Mouse (Mus musculus) c-Kit-positive CD71-positive TER-119-positive erythroid progenitor cells, embryonic 14.5 days (primary cell): ENCODE measurements around the gene Tomm6.
A peak's percentile ranks its signal among the peaks of the same experiment; 100 is the strongest.

Experiments used
- DNase-seq: peaks from one replicate; pipeline ENCODE4 v3.0.0-alpha.2; 2013; ENCODE audit warnings: low spot score

Gene Tomm6

DNA sequence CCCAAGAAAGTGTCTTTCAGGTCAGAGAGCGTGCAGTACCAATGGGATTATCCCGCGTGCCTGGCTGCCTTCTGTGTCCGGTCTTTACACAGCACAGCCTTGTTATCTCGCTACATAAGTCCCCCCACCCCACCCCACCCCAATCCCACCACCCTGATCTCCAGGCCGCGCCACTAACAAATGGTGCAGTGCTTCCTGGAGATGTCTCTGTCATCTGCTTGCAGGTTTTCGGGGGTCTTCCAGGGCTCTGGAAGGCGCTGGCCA is at the start of gene Tomm6:
Gene Tomm6, minus strand, starts transcription at position 43 of the 264 bp plus-strand sequence.
- DNase-seq, result no peak

GRCm38 (mm10) chr17:47737271-47738065 is 49.3 kb upstream of the Tomm6 start:
- peak; percentile 45 for DNase-seq

- DNase-seq, result peak; percentile 87
These were observed 48.7 kb upstream of the Tomm6 start, which contains the start of gene Tfeb for GRCm38 (mm10) chr17:47736856-47737255. Gene Tfeb (plus strand): TSS chr17:47737030.

DNA sequence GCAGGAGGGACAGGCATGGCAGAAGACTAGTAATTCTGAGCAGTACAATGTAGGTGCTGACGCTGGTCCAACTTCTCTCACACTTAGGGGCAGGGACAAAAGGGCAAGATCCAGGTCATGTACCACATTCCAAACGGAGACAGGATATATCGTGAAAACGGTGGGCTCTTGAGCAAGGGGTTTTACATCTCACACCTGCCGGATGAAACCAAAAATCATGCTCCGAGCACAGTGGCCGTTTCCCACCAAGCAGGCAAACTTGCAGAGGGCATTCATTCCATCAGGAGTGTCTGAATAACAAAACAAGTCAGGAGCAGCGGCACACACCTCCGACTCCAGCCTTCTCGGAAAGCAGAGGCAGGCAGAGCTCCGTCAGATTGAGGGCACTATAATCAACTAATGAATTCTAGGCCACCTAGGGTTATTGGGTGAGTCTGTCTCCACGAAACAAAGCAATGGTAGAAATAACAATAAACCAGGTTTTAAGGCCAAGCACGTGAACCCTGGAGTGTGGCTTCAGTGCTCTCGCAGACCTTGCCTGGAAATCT is 47.4 kb upstream of the Tomm6 start:
- DNase-seq, result no peak

DNA sequence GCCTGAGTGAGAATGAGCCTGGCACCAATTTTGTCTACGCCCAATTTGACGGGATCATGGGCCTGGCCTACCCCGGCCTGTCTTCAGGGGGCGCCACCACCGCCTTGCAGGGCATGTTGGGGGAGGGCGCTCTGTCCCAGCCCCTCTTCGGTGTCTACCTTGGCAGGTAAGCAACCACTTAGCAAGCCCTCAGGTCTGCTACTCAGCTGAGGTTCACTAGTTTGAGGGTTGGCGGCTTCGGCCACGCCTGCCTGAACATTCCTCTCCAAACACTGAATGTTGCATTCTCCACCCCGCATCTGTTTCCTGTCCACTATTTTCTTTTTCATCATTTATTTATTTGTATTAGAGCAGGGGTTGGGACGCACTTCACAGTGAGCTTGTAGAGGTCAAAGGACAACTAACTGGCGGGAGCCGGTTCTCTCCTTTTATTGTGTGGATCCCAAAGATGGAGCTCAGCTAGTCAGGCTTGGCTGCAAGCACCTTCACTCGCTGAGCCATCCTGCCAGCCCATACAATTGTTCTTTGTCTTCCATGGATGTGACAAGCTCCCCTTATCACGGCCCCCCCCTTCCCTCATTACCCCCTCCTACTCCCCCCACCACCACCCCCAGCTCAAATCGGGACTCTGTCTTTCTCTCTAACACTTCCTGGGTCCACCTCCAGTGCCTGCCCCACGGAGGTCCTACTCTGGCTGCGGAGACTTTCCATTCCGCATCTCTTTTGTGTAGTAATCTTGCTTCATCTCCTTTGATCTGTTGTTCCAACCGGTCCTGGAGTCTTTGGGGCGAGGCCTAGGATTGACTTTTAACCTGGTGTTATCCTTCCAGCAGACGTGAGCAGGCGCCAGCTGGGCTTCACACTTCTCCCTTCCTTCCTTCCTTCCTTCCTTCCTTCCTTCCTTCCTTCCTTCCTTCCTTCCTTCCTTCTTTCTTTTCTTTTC is 42.7 kb upstream of the Tomm6 start:
- DNase-seq, result no peak

DNA sequence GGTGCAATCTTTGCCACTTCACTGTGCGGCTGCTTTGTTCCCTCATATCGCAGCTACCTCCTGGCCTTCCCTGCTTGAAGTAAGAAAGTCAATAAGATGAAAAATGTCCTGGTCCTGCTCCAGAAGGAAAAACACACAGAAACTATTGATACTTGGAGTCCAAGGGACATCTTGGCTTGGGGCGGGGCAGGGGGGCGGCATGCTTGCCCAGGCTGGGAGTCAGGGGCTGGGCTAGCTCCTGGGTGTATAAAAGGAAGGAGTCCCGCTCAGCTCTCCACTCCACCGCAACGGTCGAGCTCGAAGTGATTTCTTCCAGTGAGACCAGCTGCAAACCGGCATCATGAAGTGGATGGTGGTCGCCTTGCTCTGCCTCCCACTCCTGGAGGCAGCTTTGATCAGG is 38.4 kb upstream of the Tomm6 start, which contains the start of gene Pgc:
Gene Pgc, plus strand, starts transcription at position 277 of the 400 bp plus-strand sequence.
- no peak for DNase-seq

DNA sequence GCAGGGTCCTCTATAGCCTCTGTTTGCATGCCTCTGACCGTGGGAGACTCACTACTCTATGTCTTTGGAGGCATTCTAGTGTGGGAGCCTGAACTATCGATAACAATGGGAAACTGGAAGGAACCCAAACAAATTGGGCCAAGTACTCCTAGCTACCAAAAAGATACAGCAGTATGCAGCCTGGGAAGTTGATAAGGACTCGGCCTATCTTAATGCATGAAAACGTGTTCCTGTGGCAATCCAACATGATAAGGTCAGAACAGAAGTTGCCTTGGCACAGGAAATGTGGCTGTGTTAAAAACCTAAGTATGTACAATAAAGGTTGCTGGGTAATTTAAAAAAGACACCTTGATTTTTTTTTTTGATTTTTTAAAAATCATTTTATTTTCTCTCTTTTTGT is 33.0 kb upstream of the Tomm6 start:
- DNase-seq, result no peak

- DNase-seq, result no peak
These were observed 26.9 kb upstream of the Tomm6 start for GRCm38 (mm10) chr17:47715037-47715436.

GRCm38 (mm10) chr17:47712889-47713571 is 24.8 kb upstream of the Tomm6 start:
- no peak for DNase-seq

DNA sequence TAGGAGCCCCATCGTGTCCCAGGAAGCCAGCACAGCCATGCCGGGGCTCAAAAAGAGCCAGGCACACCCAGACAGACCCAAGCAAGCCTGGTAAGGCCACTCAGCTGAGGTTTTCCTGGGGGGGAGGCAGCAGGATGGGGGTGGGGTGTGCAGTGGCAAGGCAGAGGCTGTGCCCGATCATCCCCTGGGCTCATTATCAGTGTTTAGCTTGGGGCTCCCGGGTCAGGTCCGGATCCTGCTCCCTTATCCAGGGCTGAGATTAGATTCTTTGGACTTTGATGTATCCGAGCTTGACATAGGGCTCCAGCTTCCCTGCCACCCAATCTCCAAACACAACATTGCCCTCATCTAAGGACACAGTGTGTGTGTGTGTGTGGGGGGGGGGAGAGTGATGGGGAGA is 23.7 kb upstream of the Tomm6 start:
- DNase-seq, result no peak

GRCm38 (mm10) chr17:47710036-47710435 is 21.9 kb upstream of the Tomm6 start:
- no peak for DNase-seq

- DNase-seq, result no peak
These were observed 20.8 kb upstream of the Tomm6 start for GRCm38 (mm10) chr17:47708972-47709371.

- no peak for DNase-seq
These were observed 19.8 kb upstream of the Tomm6 start for GRCm38 (mm10) chr17:47707961-47708360.

DNA sequence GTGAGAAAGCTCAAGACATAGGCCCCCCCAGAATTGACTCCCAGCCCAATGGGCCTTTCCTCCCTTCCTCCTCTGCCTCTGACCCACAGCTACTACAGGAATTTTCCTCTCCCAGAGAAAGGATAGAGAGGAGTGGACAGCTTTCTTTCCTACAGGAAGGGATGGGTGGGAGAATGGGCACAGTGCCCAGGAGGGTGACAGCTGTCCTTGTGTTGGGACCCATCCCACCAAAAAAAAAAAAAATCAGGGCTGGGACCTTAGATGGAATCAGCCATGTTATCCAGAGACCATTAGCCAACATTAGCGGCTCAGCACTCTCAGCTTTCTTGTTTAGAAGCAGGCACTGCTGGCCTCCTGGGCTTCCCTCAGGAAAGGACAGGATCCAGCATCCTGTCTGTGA is 18.0 kb upstream of the Tomm6 start:
- no peak for DNase-seq

- DNase-seq, result no peak
These were observed 16.5 kb upstream of the Tomm6 start for GRCm38 (mm10) chr17:47704692-47705091.

GRCm38 (mm10) chr17:47703556-47703955 is 15.4 kb upstream of the Tomm6 start:
- DNase-seq, result no peak

- no peak for DNase-seq
These were observed 14.6 kb upstream of the Tomm6 start for GRCm38 (mm10) chr17:47702548-47703345.

DNA sequence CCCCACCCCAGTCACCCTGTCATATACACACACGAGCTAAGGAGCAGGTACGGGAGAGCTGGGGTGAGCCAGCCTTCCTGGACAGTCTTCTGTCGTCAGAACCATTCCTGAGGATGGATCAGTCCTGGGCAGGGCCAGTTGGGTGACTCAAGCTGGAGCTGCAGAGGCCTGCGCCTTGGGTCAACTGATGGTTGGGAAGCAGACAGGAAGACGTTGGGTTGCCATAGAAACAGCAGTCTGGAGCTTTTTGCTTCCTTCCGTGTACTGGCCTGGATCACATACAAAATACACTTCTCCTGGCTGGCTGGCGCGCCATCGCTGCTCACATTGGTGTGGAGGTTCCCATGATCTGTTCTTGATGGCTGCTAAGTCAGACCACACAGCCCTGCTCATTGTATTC is 13.6 kb upstream of the Tomm6 start:
- DNase-seq, result no peak

DNA sequence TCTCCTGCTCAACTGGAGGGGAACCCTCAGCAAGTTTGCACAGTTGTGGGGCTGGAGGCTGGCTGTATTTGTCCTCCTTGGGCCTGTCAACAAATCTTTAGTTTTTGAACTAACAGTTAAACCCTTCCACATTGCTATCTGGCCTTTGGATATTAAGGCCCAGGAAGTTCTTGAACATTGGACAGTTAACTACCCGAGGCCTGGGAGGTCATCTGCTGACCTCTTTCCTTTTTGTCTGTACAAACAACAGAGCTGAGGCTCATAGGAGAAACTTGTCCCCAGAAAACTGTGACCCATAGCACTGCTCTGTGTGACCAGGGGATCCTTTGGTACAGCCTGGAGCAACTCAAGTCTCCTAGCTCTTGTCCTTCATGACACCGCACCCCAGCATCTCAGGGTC is 10.9 kb upstream of the Tomm6 start:
- DNase-seq, result no peak

GRCm38 (mm10) chr17:47698156-47698555 is 10.0 kb upstream of the Tomm6 start:
- no peak for DNase-seq

DNA sequence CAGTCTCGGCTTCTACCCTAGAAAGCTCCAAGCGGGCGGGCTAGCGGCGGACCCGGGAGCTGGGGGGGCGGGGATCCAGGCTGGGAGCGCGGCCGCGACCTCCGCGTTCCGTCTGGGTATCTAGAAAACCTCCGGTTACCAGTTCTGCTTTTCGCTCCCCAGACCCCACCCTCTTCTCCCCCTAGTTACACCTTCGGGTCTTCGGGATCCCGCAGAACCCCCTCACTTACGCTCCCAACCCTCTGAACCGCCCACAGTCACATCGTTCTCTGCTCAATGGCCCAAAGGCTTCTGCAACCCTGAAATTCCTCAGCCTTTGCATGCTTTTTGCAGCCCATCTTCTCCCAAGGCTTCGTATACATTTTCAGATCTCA is 7.1 kb upstream of the Tomm6 start:
- no peak for DNase-seq
